Mouse (Mus musculus) 3T3-L1 (cell line): ENCODE measurements at regions not wholly inside any gene's neighbourhood (a gene's known extent, or its start where the extent isn't known, plus 50 kb on each side); places are given as distances from the start of the nearest gene placed in this dataset.
A peak's percentile ranks its signal among the peaks of the same experiment; 100 is the strongest.

Experiments used
- DNase-seq: peaks from one replicate; pipeline ENCODE4 v3.0.0-alpha.2; 2015; ENCODE audit warnings: low read depth, low spot score

GRCm38 (mm10) chr4:55203731-55204710 is 145.8 kb upstream of the Rad23b start:
- DNase-seq: no peak

GRCm38 (mm10) chr4:55206226-55206625 is 143.6 kb upstream of the Rad23b start:
- peak; percentile 42 for DNase-seq

- no peak for DNase-seq
These were observed 142.0 kb upstream of the Rad23b start for GRCm38 (mm10) chr4:55207749-55208385.

GRCm38 (mm10) chr4:55208386-55209345 is 141.2 kb upstream of the Rad23b start:
- no peak for DNase-seq

GRCm38 (mm10) chr4:55215425-55216174 is 134.2 kb upstream of the Rad23b start:
- no peak for DNase-seq

- DNase-seq: no peak
These were observed 133.7 kb upstream of the Rad23b start for GRCm38 (mm10) chr4:55216175-55216545.

- no peak for DNase-seq
These were observed 124.1 kb upstream of the Rad23b start for GRCm38 (mm10) chr4:55225766-55226165.

GRCm38 (mm10) chr4:55227394-55227793 is 122.4 kb upstream of the Rad23b start:
- peak; percentile 51 for DNase-seq

GRCm38 (mm10) chr4:55231522-55231921 is 118.3 kb upstream of the Rad23b start:
- peak; percentile 61 for DNase-seq

- no peak for DNase-seq
These were observed 112.0 kb upstream of the Rad23b start for GRCm38 (mm10) chr4:55237856-55238255.

- DNase-seq: peak; percentile 83
These were observed 109.4 kb upstream of the Rad23b start for GRCm38 (mm10) chr4:55240450-55240849.

- no peak for DNase-seq
These were observed 107.5 kb upstream of the Rad23b start for GRCm38 (mm10) chr4:55242331-55242730.

- DNase-seq: no peak
These were observed 106.5 kb upstream of the Rad23b start for GRCm38 (mm10) chr4:55243091-55244058.

- no peak for DNase-seq
These were observed 104.1 kb upstream of the Rad23b start for GRCm38 (mm10) chr4:55245789-55246188.

- DNase-seq: no peak
These were observed 99.5 kb upstream of the Rad23b start for GRCm38 (mm10) chr4:55250334-55250733.

GRCm38 (mm10) chr4:55251546-55251945 is 98.3 kb upstream of the Rad23b start:
- DNase-seq: no peak

- peak; percentile 73 for DNase-seq
These were observed 96.1 kb upstream of the Rad23b start for GRCm38 (mm10) chr4:55253769-55254168.

GRCm38 (mm10) chr4:55271965-55272630 is 77.7 kb upstream of the Rad23b start:
- no peak for DNase-seq

GRCm38 (mm10) chr4:55276300-55276952 is 73.4 kb upstream of the Rad23b start:
- DNase-seq: no peak
